Mouse (Mus musculus): ENCODE data around the gene Adgra1. TPM values are rescaled to one million over a fixed set of nuclear protein-coding genes. Genes with fewer than 3 reads are reported as not detected.

The Adgra1 gene
- total RNA-seq (2023) = not detected

DNA sequence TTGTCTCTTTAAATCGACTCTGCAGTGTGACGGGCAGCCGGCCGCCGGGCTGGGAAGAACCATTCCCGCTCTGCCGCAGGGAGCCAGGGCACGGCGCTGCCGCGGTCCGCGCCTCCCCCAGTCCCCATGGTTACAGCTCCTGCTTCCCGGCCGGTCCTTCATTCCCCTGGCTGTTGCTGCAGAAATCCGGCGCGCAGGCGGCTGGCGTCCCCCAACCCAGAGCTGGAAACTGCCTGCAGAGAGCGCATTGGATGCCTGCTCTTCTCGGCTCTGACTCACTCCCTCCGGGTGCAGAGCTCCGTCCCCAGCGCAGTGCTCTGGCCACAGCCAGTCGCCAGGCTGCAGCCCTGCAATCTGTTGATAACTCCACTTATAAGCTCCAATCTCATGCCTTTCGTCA, at the start of gene Adgra1:
Adgra1 (plus strand) TSS at position 139 of the 400 bp plus-strand sequence.

DNA sequence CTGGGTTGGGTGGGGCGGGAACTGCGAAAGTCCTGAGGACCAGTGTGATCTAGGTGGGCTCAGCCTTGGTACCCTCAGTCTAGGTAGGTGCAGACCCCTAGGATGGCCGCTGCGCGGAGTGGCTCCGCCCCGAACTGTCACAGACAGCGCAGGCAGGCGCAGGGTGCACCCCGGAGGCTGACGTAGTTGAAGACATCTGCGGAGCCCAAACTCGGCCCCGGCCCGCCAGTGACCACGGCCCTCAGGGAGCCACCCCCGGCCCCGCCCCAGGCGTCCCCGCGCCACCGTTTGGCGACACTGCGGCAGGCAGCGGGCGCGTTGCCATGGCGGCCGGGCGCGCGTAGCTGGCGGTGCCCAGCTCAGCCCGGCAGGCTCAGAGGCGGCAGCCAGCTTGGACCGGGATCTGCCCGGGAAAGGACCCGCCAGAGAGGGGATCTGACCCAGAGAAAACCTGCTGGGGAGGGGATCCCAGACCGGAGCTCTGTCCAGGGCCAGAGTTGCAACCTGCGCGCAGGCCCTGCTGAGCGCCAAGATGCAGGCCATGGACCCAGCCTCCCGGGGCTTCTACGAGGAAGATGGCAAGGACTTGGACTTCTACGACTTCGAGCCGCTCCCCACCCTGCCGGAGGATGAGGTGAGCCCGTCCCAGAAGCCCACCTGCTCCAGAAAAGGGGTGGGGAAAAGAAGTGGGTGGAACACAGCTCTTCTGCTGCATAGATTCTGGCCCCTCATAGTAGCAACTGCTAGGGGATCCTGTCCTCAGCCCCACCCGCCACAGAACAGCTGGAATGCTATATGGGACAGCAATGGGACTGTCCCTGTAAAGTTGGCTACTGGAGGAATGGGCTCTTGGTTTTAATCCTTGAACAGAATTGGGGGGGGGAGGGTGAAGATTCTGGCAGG, 60.9 kb downstream of the Adgra1 start, which contains the start of gene Kndc1:
Kndc1 (plus strand) TSS at position 42 of the 903 bp plus-strand sequence.

Other genes starting within 250 kb of the Adgra1 start
- not detected for gene Cfap46, start 150.4 kb upstream of the Adgra1 start, total RNA-seq (2023)
- under 1 TPM in 1 of 2 experiments, not detected in 1; 0.21 TPM for gene Kndc1, start 60.5 kb downstream of the Adgra1 start, total RNA-seq (2023)
- under 1 TPM in 1 of 2 experiments, not detected in 1; 0.52 TPM for gene Utf1, start 109.6 kb downstream of the Adgra1 start, total RNA-seq (2023)
- gene 6430531B16Rik, start 144.6 kb downstream of the Adgra1 start, total RNA-seq (2023) = under 1 TPM; 0.55 to 0.81 TPM
- gene Adam8, start 158.4 kb downstream of the Adgra1 start, total RNA-seq (2023) = 10 to 100 TPM; 20.2 to 22.0 TPM
- 10 to 100 TPM; 26.8 to 27.1 TPM for gene Zfp511, start 202.2 kb downstream of the Adgra1 start, total RNA-seq (2023)
- 10 to 100 TPM; 19.9 to 23.2 TPM for gene Tubgcp2, start 202.5 kb downstream of the Adgra1 start, total RNA-seq (2023)
- gene Msx3, start 214.9 kb downstream of the Adgra1 start, total RNA-seq (2023) = not detected
- not detected for gene Caly, start 248.4 kb downstream of the Adgra1 start, total RNA-seq (2023)